Mouse (Mus musculus) yolk sac, embryonic 10.5 days (tissue): ENCODE results near the gene Gm21818.
"Not testable (repeated sequence)": the region's sequence is repeated elsewhere in the genome, so short reads cannot be mapped to it uniquely, and the experiment has no call there.

Experiments used
- DNase-seq: peaks from one replicate; pipeline ENCODE4 v3.0.0-alpha.2; 2017; ENCODE audit warnings: low spot score

Gm21818 gene

GRCm38 (mm10) chr13:120172133-120172532 lies at the start of gene Gm21818:
TSS of gene Gm21818 (plus strand) at chr13:120172433.
- DNase-seq = not testable (repeated sequence)

DNA sequence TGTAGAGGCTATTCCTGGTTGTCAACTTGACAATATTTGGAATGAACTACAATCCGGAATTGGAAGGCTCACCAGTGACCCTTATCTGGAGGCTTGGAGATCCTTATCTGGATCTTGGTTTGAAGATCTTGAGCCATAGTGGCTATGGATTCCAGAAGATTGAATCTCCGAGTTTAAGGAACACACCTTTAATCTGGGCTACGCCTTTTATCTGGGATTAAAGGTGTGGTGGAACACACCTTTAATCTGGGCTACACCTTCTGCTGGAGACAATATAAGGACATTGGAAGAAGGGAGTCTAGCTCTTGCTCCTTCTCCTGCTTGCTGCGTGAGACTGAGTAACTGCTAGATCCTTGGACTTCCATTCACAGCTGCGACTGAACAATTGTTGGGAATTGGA lies 32.3 kb upstream of the Gm21818 start, which contains the start of gene Gm20767:
Gene Gm20767 (plus strand): TSS at position 301 of the 400 bp plus-strand sequence.
- DNase-seq = not testable (repeated sequence)

DNA sequence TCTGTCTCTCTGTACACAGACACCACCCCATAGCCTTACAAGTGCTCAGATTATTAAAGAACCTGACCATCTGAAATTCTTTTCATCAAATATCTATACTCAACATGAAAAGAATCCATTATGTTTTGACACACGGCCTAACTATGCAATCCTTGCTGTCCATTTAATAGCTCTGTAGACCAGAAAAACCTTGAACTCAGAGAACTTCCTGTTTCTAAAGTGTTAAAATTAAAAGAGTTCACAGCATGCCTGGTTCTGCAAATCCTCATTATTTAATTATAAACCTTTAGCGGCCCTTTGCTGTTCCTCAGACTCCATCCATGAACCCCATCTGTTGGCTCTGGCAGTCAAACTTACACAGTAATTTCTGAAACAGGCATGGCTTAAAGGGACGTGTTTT lies 29.9 kb upstream of the Gm21818 start:
- DNase-seq = not testable (repeated sequence)

GRCm38 (mm10) chr13:120149660-120150407 lies 22.4 kb upstream of the Gm21818 start:
- DNase-seq = not testable (repeated sequence)

DNA sequence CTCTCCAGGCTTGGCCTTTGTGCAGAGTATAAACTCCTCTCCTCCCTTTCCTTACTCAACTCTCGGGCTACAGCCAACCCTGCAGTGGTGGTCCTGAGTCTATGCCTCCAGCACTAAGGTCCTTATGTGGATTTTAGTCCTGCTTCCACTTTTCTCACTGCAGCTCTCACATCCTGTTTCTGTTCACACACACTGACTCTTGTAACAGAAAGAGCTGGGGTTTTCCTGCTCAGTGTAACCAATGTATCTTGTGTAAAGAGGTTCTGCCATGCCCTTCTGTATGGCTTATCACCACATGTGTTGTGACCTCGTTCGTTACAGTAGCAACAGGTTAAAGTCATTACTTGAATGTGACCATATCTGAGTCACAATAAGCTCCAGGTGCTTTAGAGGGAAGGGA lies 21.6 kb upstream of the Gm21818 start:
- DNase-seq = not testable (repeated sequence)

- not testable (repeated sequence) for DNase-seq
Measured at GRCm38 (mm10) chr13:120168301-120168700, 3.9 kb upstream of the Gm21818 start.

GRCm38 (mm10) chr13:120196189-120196821 lies 24.1 kb downstream of the Gm21818 start:
- not testable (repeated sequence) for DNase-seq

GRCm38 (mm10) chr13:120215847-120216246 lies 43.6 kb downstream of the Gm21818 start, which contains the start of gene Gm21762:
TSS of gene Gm21762 (minus strand) at chr13:120215947.
- not testable (repeated sequence) for DNase-seq

GRCm38 (mm10) chr13:120220922-120221321 lies 48.7 kb downstream of the Gm21818 start:
- not testable (repeated sequence) for DNase-seq

- DNase-seq = not testable (repeated sequence)
Measured at GRCm38 (mm10) chr13:120223012-120223659, 50.9 kb downstream of the Gm21818 start.
